Mouse (Mus musculus): ENCODE measurements around the gene Nbas. TPM values are rescaled to one million over a fixed set of nuclear protein-coding genes. Genes with fewer than 3 reads are reported as not detected.

The Nbas gene
- total RNA-seq, 4 experiments from 2014 or later = 40.0 to 46.0 (median 42.1) TPM

DNA sequence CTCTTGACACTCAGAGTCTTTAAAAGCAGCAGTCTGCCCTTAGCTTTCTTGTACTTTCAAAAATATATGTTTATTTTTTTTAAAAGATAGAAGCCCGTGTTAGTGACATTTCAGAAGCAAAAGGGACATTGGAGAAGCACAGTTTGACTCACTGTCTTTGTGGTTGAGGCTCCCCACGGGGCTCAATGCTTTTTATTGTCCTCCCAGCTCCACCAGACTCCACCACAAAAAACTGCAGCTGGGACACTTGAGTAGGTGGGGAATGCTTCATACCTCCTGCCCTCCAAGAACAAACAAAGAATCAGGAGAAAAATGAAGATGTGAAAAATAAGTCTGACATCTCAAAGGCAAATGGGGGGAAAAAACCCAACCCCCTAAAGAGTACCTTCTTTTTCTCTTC, 344.1 kb downstream of the Nbas start:
- DNase-seq (ENCODE audit: low spot score in 2 of 2) = no peak

DNA sequence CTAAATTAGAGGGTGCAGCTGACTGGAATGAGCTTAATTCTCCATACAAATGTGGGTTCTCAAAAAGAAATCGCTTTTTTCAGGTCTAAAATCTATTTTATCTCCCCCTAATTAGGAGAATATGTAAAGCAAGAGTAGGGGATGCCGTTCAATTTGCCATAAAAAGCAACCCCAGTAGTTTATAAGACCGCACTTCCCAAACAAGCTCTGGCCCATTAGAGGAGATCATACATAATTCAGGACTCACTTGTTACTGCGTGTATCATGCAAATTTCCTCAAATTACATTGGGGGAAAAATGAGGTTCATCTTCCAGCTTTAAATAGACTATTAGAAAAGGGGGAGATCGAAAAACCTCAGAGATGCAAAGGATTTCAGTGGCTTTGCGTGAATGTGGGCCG, 346.7 kb downstream of the Nbas start:
- DNase-seq (ENCODE audit: low spot score in 2 of 2) = no peak

- no peak for DNase-seq (ENCODE audit: low spot score in 2 of 2)
Observed at GRCm38 (mm10) chr12:13622150-13622822, 353.4 kb downstream of the Nbas start.

DNA sequence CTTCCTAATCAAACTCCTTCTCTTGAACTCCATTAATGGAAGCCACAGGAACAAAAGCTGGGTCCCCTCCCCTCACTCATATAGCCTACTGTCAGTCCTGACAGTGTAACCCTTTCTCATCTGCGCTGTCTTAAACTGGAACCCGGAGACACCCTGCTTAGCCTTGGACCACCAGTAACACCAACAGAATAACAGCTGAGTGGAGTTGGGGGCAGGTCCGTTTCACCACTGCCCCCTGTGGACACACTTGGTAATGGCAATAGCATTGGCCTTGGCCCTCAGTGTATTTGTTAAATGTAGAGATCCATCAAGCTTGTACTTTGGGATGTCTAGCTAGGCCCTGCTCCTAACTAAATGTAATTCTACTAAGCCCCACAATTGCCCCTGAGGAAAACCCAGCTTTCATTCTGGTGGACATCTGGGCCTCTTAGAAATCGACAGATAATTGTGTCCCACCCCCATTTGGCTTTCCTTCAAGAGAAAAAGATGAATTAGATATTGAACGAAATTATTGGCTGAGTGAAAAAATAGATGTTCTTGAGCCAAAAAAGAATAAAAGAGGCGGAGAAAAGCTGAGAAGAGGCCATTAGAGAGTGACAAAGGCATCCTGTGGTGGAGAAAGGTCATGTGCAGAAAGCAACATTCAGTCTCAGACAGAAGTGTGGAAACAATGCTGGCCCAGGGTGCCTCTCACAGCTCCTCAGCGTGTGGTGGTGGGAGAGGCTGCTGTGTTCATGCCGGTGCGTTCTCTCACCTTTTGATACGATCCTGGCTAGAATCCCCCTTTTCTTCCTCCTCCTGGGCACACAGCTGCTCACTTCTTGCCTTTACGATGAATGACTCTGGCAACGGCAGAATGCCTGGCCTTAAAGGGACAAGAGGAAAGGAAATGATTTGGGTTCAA, 358.1 kb downstream of the Nbas start:
- DNase-seq (ENCODE audit: low spot score in 2 of 2) = no peak

Other genes with a start within 250 kb of the Nbas start
- 100 to 1,000 TPM; 141 to 152 (median 144) TPM for gene Ddx1, start 19.9 kb upstream of the Nbas start, total RNA-seq (2022)